Mouse (Mus musculus) spleen, adult 10 weeks (tissue): ENCODE results near the gene Sntg2. TPM values are rescaled to one million over a fixed set of nuclear protein-coding genes. Genes with fewer than 3 reads are reported as not detected.

Experiments
- polyA plus RNA-seq: library from polyadenylated mRNA; stranded (reverse); fragments of 350-450 nt; fragmentation: Illumina TruSeq; extraction: RNeasy Lipid Tissue Mini Kit (QIAGEN cat#74804); gene quantifications from one replicate; pipeline ENCODE4 v1.2.3, GENCODE M21; 2015; ENCODE audit warnings: low replicate concordance; ENCODE audit not compliant: insufficient read depth

Gene Sntg2
- 0.59 TPM for polyA plus RNA-seq

GRCm38 (mm10) chr12:30372933-30373501 is at the start of gene Sntg2:
TSS of gene Sntg2 (minus strand) at chr12:30373375.

GRCm38 (mm10) chr12:30132524-30132923 is 240.7 kb downstream of the Sntg2 start, which contains the start of gene Tpo:
TSS of gene Tpo (minus strand) at chr12:30132624.

Other genes with a start within 250 kb of the Sntg2 start
- not detected for gene Tpo, start 240.8 kb downstream of the Sntg2 start, polyA plus RNA-seq
- 37.2 TPM for gene Tmem18, start 211.1 kb upstream of the Sntg2 start, polyA plus RNA-seq